Mouse (Mus musculus): ENCODE data around the gene Sbk3. TPM values are rescaled to one million over a fixed set of nuclear protein-coding genes. Genes with fewer than 3 reads are reported as not detected.

The Sbk3 gene
- total and polyA plus RNA-seq, 2 experiments from 2014 or later: 2.7 to 3.9 TPM

DNA sequence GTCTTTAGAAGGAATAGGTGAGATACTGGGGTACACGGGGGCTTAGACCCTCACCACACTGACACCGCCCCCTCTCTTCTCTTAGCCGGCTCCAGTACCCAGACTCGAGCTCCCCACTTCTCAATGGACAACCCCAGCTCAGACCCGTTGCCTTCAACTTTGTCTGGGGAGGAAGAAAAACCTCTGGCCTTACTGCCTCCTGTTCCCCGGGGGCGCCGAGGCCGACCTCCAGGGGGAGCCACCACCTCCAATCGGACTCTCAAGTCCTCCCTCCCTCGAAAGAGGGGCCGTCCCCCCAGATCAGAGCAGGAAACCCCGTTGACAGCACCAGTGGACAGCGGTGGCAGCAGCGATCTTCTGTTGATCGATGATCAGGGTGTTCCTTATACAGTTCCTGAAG is 46.4 kb upstream of the Sbk3 start:
- TF ChIP-seq CTCF (IDR thresholded peaks at IDR 0.05; ENCODE audit: low read depth) (0 out of 2 replicates have a peak, but pooled peaks have one; percentile 6), EP300 (IDR thresholded peaks at IDR 0.05; ENCODE audit: low read depth) (no peak)
- ATAC-seq (ENCODE audit: insufficient read depth, low read depth) (no peak), DNase-seq (ENCODE audit: low spot score) (no peak)
- no peak overlapping the region for H3K4me3 ChIP-seq (ENCODE audit: low read depth, low read length)
- WGBS: 94% methylated on average over 16 of the region's 16 CpGs
- H3K9me3 ChIP-seq (replicated peaks; ENCODE audit: control insufficient read depth, low read length): no peaks in the 10 kb centered on the region
- H3K27me3 ChIP-seq (ENCODE audit: control insufficient read depth, insufficient read depth, low read length): no peaks in the 10 kb centered on the region
- H3K4me2 ChIP-seq (ENCODE audit: low read depth, low read length): no peak overlapping the region
- H3K9ac ChIP-seq (replicated peaks; ENCODE audit: low read depth, low read length): no peak overlapping the region
- H3K36me3 ChIP-seq (replicated peaks; ENCODE audit: control insufficient read depth, insufficient read depth, low read length): peaks cover 10% of the 10 kb centered on the region
- H3K4me1 ChIP-seq (ENCODE audit: control insufficient read depth, insufficient read depth): peaks cover 22% of the 10 kb centered on the region
- H3K27ac ChIP-seq (ENCODE audit: low read depth): no peak overlapping the region

GRCm38 (mm10) chr7:5016920-5017319 is 46.0 kb upstream of the Sbk3 start:
- Histone ChIP-seq H3K4me2 (ENCODE audit: low read depth, low read length) (no peak overlapping the region), H3K9me3 (replicated peaks; ENCODE audit: control insufficient read depth, low read length) (no peaks in the 10 kb centered on the region), H3K36me3 (replicated peaks; ENCODE audit: control insufficient read depth, insufficient read depth, low read length) (peaks cover 9% of the 10 kb centered on the region), H3K9ac (replicated peaks; ENCODE audit: low read depth, low read length) (no peak overlapping the region), H3K27ac (ENCODE audit: low read depth) (no peak overlapping the region), H3K4me1 (ENCODE audit: control insufficient read depth, insufficient read depth) (peaks cover 22% of the 10 kb centered on the region), H3K27me3 (ENCODE audit: control insufficient read depth, insufficient read depth, low read length) (no peaks in the 10 kb centered on the region), H3K4me3 (ENCODE audit: low read depth, low read length) (no peak overlapping the region)
- ATAC-seq (ENCODE audit: insufficient read depth, low read depth) (no peak), DNase-seq (ENCODE audit: low spot score) (no peak)
- 98% methylated on average over 2 of the region's 2 CpGs for WGBS
- no peak for TF ChIP-seq CTCF (IDR thresholded peaks at IDR 0.05; ENCODE audit: low read depth)
- no peak for TF ChIP-seq EP300 (IDR thresholded peaks at IDR 0.05; ENCODE audit: low read depth)

- peak overlapping the region; percentile 96 for H3K27ac ChIP-seq (ENCODE audit: low read depth)
- peak overlapping the region; percentile 70 for H3K4me2 ChIP-seq (ENCODE audit: low read depth, low read length)
- peaks cover 18% of the 10 kb centered on the region for H3K36me3 ChIP-seq (replicated peaks; ENCODE audit: control insufficient read depth, insufficient read depth, low read length)
- H3K4me1 ChIP-seq (ENCODE audit: control insufficient read depth, insufficient read depth): peaks cover 18% of the 10 kb centered on the region
- no peaks in the 10 kb centered on the region for H3K9me3 ChIP-seq (replicated peaks; ENCODE audit: control insufficient read depth, low read length)
- H3K9ac ChIP-seq (replicated peaks; ENCODE audit: low read depth, low read length): peak overlapping the region; percentile 78
- no peak for TF ChIP-seq EP300 (IDR thresholded peaks at IDR 0.05; ENCODE audit: low read depth)
- peak overlapping the region; percentile 74 for H3K4me3 ChIP-seq (ENCODE audit: low read depth, low read length)
- DNase-seq (ENCODE audit: low spot score) (no peak), ATAC-seq (ENCODE audit: insufficient read depth, low read depth) (no peak)
- no peaks in the 10 kb centered on the region for H3K27me3 ChIP-seq (ENCODE audit: control insufficient read depth, insufficient read depth, low read length)
- WGBS: 70% methylated on average over 3 of the region's 3 CpGs
Measured at GRCm38 (mm10) chr7:5016057-5016456, 45.1 kb upstream of the Sbk3 start.

- peak within 1 kb of the TSS; percentile 78 for H3K9ac ChIP-seq (replicated peaks; ENCODE audit: low read depth, low read length)
- H3K4me3 ChIP-seq (ENCODE audit: low read depth, low read length): peak within 1 kb of the TSS; percentile 74
- H3K36me3 ChIP-seq (replicated peaks; ENCODE audit: control insufficient read depth, insufficient read depth, low read length): peaks cover 25% of the 10 kb centered on the region
- WGBS: under 1% methylated on average over 73 of the region's 76 CpGs
- peak; percentile 79 for ATAC-seq (ENCODE audit: insufficient read depth, low read depth)
- peak; percentile 95 for DNase-seq (ENCODE audit: low spot score)
- H3K27ac ChIP-seq (ENCODE audit: low read depth): peak within 1 kb of the TSS; percentile 96
- H3K9me3 ChIP-seq (replicated peaks; ENCODE audit: control insufficient read depth, low read length): no peaks in the 10 kb centered on the region
- H3K27me3 ChIP-seq (ENCODE audit: control insufficient read depth, insufficient read depth, low read length): no peaks in the 10 kb centered on the region
- H3K4me2 ChIP-seq (ENCODE audit: low read depth, low read length): peak within 1 kb of the TSS; percentile 70
- TF ChIP-seq EP300 (IDR thresholded peaks at IDR 0.05; ENCODE audit: low read depth) (no peak), CTCF (IDR thresholded peaks at IDR 0.05; ENCODE audit: low read depth) (no peak)
- H3K4me1 ChIP-seq (ENCODE audit: control insufficient read depth, insufficient read depth): peaks cover 16% of the 10 kb centered on the region
Measured at GRCm38 (mm10) chr7:5015118-5016001, 44.4 kb upstream of the Sbk3 start, which contains the start of gene Gm44973. Gene Gm44973, plus strand, starts transcription at chr7:5015496.

DNA sequence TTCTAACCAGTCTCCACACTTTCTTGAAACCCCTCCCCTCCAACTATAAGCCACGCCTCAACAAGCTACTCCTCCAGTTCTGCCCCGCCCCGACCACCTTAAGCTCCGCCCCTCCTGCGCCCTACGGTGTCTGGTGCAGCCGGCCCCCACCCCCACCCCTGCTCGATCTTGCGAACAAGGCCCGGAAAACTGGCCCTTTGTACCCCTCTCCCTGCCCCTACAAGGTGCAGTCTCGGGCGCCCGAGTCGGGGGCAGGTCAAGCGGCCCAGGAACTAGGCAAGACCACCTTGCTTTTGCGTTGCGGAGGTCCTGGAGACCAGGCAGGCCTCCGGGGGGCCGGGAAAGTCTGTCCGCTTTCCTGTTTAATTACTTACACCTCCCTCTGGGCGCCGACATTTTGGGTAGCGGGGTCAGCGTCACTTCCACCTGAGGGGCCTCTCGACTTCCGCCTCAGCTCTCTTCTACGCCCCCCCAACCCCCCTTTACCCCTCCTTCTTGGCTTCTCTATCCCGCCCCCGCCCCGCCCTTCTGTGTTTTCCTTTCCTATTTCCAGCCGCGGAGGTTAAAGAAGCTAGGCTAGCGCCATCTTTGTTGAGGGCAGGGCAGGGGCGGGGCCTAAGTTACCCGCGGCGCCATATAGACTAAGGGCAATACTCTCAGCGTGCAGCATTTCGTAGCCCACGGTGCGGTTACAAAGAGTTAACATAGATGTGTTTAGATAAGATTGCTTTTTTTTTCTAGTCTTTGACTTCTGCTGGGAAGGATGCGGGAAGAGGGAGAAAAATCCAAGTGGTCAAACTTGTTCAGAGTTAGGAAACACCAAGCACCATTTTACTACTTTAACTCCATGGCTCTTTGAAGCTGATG is 43.5 kb upstream of the Sbk3 start, which contains the start of the genes Zfp524 and Fiz1:
Zfp524 (plus strand) TSS at position 165 of the 867 bp plus-strand sequence.
Fiz1 (minus strand) TSS at position 447 of the 867 bp plus-strand sequence.
- Histone ChIP-seq H3K27ac (ENCODE audit: low read depth) (peak within 1 kb of the TSS; percentile 96), H3K4me2 (ENCODE audit: low read depth, low read length) (peak within 1 kb of the TSS; percentile 70), H3K4me1 (ENCODE audit: control insufficient read depth, insufficient read depth) (peaks cover 14% of the 10 kb centered on the region), H3K9me3 (replicated peaks; ENCODE audit: control insufficient read depth, low read length) (no peaks in the 10 kb centered on the region), H3K4me3 (ENCODE audit: low read depth, low read length) (peak within 1 kb of the TSS; percentile 74), H3K27me3 (ENCODE audit: control insufficient read depth, insufficient read depth, low read length) (no peaks in the 10 kb centered on the region), H3K9ac (replicated peaks; ENCODE audit: low read depth, low read length) (peak within 1 kb of the TSS; percentile 78), H3K36me3 (replicated peaks; ENCODE audit: control insufficient read depth, insufficient read depth, low read length) (peaks cover 33% of the 10 kb centered on the region)
- peak; percentile 79 for ATAC-seq (ENCODE audit: insufficient read depth, low read depth)
- under 1% methylated on average over 42 of the region's 42 CpGs for WGBS
- DNase-seq (ENCODE audit: low spot score): peak; percentile 96
- no peak for TF ChIP-seq CTCF (IDR thresholded peaks at IDR 0.05; ENCODE audit: low read depth)
- TF ChIP-seq EP300 (IDR thresholded peaks at IDR 0.05; ENCODE audit: low read depth): no peak

Measured in heart, postnatal 0 days (tissue).